Mouse (Mus musculus) midbrain, embryonic 16.5 days (tissue): ENCODE results near the gene Pisd. TPM values are rescaled to one million over a fixed set of nuclear protein-coding genes. Genes with fewer than 3 reads are reported as not detected.
"Not testable (repeated sequence)": the region's sequence is repeated elsewhere in the genome, so short reads cannot be mapped to it uniquely, and the experiment has no call there.

Experiments used
- ATAC-seq: fragments of 200-750 bp; cut with Nextera tagmentation; 2 replicates; pipeline ENCODE4 v1.8.0; 2017; ENCODE audit warnings: moderate TSS enrichment
- H3K27ac ChIP-seq: fragments of 300-500 bp; sonication (generic); 2 replicates; pipeline ENCODE4 v1.5.1; 2014; ENCODE audit warnings: mild to moderate bottlenecking, low read length, mixed read lengths
- H3K27me3 ChIP-seq: fragments of 300-500 bp; sonication (generic); 2 replicates; pipeline ENCODE4 v1.6.1; 2014; ENCODE audit warnings: low read depth, low read length, mixed read lengths; ENCODE audit not compliant: control insufficient read depth, insufficient read depth
- H3K36me3 ChIP-seq: fragments of 300-500 bp; sonication (generic); 2 replicates; pipeline ENCODE4 v1.6.1; 2014; ENCODE audit warnings: mild to moderate bottlenecking, low read length, moderate library complexity, mixed read lengths; ENCODE audit not compliant: control insufficient read depth, insufficient read depth
- H3K4me1 ChIP-seq: fragments of 300-500 bp; sonication (generic); 2 replicates; pipeline ENCODE4 v1.6.1; 2014; ENCODE audit warnings: mild to moderate bottlenecking, low read length, mixed read lengths; ENCODE audit not compliant: control insufficient read depth, insufficient read depth
- H3K4me2 ChIP-seq: fragments of 300-500 bp; sonication (generic); 2 replicates; pipeline ENCODE4 v1.6.1; 2014; ENCODE audit warnings: mild to moderate bottlenecking, low read length, mixed read lengths
- H3K4me3 ChIP-seq: fragments of 300-500 bp; sonication (generic); 2 replicates; pipeline ENCODE4 v1.5.1; 2014; ENCODE audit warnings: low read depth, mild to moderate bottlenecking, low read length, moderate library complexity, mixed read lengths
- H3K9ac ChIP-seq: fragments of 300-500 bp; sonication (generic); 2 replicates; pipeline ENCODE4 v1.6.1; 2014; ENCODE audit warnings: low read depth, low read length, mixed read lengths
- H3K9me3 ChIP-seq: fragments of 300-500 bp; sonication (generic); replicated peaks from 2 replicates; pipeline ENCODE4 v1.6.1; 2014; ENCODE audit warnings: mild to moderate bottlenecking, low read length, mixed read lengths; ENCODE audit not compliant: control insufficient read depth, poor library complexity, severe bottlenecking
- WGBS: fragments of 180-500 bp; shearing (Covaris S2); extraction: QIAGEN DNeasy Blood & Tissue Kit; methylation state at CpG from one replicate; pipeline ENCODE4 v1.1.7; 2014; 5-methylcytosine and 5-hydroxymethylcytosine counted together
- polyA plus RNA-seq: library from polyadenylated mRNA; unstranded; fragments of >200 nt; fragmentation: Nextera tagmentation; extraction: Ambion mirVana; gene quantifications from 2 replicates; pipeline ENCODE4 v1.2.1, GENCODE M21; 2015

Pisd gene
- polyA plus RNA-seq, 1 experiment from 2014 or later: 109 TPM

DNA sequence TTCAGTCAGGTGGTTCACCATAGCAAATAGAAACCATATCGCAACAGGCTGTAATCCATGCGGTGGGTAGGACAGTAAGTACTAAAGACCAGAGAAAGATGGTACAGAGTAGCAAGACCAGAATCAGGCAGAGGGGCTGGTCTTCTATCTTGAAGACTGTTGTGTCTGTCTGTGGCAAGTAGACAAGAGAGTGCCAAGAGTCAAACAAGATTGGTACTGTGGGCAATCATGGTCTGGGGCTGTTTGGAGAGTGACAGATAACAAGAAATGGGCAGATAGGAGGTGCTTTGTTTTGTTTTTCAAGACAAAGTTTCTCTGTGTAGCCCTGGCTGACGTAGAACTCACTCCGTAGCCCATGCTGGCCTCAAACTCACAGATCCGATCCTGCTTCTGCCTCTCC is 3.9 kb downstream of the Pisd start:
- Histone ChIP-seq H3K4me2 (no peak overlapping the region), H3K9ac (no peak overlapping the region), H3K27ac (no peak overlapping the region), H3K4me3 (no peak overlapping the region), H3K36me3 (no peaks in the 10 kb centered on the region), H3K27me3 (no peaks in the 10 kb centered on the region), H3K9me3 (no peaks in the 10 kb centered on the region), H3K4me1 (peaks cover 17% of the 10 kb centered on the region)
- no peak for ATAC-seq
- 96% methylated on average over 5 of the region's 5 CpGs for WGBS

DNA sequence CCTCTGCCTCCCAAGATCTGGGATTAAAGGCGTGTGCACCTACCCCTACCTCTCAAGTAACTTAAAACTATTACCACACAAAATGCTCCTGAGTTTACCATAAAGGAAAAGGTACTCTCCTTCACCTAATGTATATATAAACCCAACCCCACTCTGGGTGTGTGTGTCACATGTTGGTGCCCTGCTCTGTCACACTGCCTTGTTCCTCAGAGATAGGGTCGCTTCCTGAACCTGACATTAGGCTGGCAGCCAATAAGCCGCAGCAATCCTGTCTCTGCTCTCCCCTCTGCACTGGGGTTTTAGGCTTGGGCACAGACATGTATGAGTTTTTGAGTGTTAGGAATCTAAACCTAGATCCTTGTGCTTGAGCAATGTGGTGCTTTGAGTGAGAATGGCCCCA is 7.3 kb downstream of the Pisd start:
- Histone ChIP-seq H3K9ac (no peak overlapping the region), H3K4me3 (no peak overlapping the region), H3K4me2 (no peak overlapping the region), H3K27ac (no peak overlapping the region), H3K9me3 (no peaks in the 10 kb centered on the region), H3K27me3 (no peaks in the 10 kb centered on the region), H3K4me1 (no peaks in the 10 kb centered on the region), H3K36me3 (peaks cover 8% of the 10 kb centered on the region)
- ATAC-seq: no peak
- WGBS: 96% methylated on average over 3 of the region's 3 CpGs

DNA sequence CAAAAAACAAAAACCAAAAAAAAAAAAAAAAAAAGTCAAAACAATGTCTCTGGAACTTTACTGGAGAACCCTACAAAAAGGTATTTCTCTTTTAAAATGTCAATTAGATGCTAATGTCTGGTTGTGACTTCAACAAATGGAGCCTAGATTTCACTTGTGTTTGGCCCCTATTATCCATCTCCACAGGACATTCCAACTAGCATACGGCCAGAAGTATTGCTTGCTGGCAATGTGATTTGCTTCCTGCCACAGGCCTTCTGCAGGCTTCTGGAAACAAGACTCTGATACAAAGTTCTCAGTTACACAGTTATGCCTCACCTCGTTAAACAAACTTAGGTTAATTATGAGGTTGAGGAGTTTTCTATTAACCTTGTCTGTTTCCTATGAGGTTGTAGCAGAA is 13.1 kb downstream of the Pisd start:
- H3K4me3 ChIP-seq: no peak overlapping the region
- no peaks in the 10 kb centered on the region for H3K9me3 ChIP-seq
- peaks cover 13% of the 10 kb centered on the region for H3K36me3 ChIP-seq
- WGBS: 81% methylated on average over 2 of the region's 2 CpGs
- no peak overlapping the region for H3K9ac ChIP-seq
- no peak for ATAC-seq
- no peak overlapping the region for H3K27ac ChIP-seq
- H3K27me3 ChIP-seq: no peaks in the 10 kb centered on the region
- H3K4me2 ChIP-seq: no peak overlapping the region
- no peaks in the 10 kb centered on the region for H3K4me1 ChIP-seq

DNA sequence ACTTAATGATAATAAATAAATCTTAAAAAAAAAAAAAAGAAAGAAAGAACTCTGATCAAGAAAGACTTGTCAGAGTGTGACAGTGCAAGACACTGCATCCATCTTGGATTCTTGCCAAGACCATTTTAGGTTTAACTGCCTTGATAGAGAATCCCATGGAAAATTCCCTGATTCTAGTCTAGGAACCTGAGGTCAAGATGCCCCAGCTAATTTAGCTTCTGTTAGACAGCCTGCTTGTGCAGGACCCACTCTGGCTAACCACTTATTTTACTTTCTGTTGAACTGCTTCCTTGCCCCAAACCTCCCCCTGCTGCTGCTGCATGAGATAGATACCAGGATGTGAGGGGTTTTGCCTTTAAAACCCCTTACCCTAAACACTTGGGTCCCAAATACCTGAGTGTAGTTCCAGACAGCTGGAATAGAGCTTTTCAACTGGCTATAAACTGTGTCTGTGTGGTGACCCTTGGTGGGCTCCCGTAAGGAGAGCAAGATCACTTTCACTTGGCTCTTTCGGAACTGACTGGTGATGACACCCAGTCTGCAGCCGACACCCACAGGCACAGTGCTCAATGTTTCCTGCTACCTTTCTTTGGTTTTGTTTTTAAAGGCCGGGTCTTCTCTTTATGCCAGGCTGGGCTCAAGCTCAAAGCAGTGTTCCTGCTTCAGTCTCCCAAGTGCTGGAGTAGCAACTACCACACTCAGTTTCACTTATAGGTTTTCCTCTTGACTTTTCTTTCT is 17.6 kb downstream of the Pisd start:
- H3K27ac ChIP-seq: no peak overlapping the region
- H3K27me3 ChIP-seq: no peaks in the 10 kb centered on the region
- peaks cover 13% of the 10 kb centered on the region for H3K36me3 ChIP-seq
- H3K4me2 ChIP-seq: no peak overlapping the region
- no peak overlapping the region for H3K4me3 ChIP-seq
- ATAC-seq: no peak
- no peaks in the 10 kb centered on the region for H3K9me3 ChIP-seq
- 97% methylated on average over 4 of the region's 4 CpGs for WGBS
- no peaks in the 10 kb centered on the region for H3K4me1 ChIP-seq
- H3K9ac ChIP-seq: no peak overlapping the region

DNA sequence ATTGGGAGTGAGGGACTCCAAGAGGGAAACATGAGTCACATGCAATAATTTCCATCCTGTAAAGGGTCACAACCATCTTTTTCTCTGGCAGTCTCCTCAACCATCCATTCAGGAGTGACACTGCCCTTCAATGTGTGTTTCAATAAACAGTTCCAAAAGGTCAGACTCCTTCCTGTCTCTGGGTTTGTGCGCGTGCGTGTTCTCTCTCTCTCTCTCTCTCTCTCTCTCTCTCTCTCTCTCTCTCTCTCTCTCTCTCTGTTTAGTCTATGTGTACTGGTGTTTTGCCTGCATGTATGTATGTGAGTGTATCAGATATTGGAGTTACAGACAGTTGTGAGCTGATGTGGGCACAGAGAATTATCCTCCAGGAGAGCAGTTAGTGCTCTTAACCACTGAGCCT is 18.4 kb downstream of the Pisd start:
- no peaks in the 10 kb centered on the region for H3K4me1 ChIP-seq
- no peak for ATAC-seq
- H3K4me2 ChIP-seq: no peak overlapping the region
- H3K36me3 ChIP-seq: peaks cover 18% of the 10 kb centered on the region
- no peaks in the 10 kb centered on the region for H3K9me3 ChIP-seq
- no peak overlapping the region for H3K9ac ChIP-seq
- no peaks in the 10 kb centered on the region for H3K27me3 ChIP-seq
- 88% methylated on average over 3 of the region's 3 CpGs for WGBS
- H3K4me3 ChIP-seq: no peak overlapping the region
- no peak overlapping the region for H3K27ac ChIP-seq

DNA sequence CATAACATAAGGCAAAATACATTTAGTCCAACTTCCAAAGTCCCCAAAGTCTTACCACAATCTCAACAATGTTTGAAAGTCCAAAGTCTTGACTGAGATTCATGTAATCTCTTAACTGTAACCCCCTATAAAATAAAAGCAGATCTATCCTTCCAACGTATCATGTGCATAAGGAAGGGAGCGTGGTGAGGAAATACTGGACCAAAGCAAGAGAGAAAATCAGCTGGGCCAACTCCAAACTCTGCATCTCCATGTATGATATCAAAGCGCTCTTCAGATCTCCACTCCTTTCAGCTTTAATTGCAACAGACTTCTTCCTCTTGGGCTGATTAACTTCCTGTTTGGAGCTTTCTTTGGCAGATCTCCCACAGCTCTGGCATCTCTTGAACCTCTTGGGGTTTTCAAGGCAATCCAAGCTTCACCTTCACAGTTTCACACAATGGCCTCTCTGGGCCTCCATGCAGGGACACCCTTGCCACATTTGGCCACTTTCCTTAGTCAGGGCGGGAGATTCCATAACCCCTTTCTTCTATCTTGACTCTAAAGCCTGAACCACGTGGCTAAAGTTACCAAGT is 23.8 kb downstream of the Pisd start:
- no peaks in the 10 kb centered on the region for H3K27me3 ChIP-seq
- no peaks in the 10 kb centered on the region for H3K4me1 ChIP-seq
- ATAC-seq: no peak
- 95% methylated on average over 5 of the region's 5 CpGs for WGBS
- H3K4me2 ChIP-seq: no peak overlapping the region
- no peaks in the 10 kb centered on the region for H3K9me3 ChIP-seq
- H3K27ac ChIP-seq: no peak overlapping the region
- no peak overlapping the region for H3K9ac ChIP-seq
- H3K36me3 ChIP-seq: peaks cover 16% of the 10 kb centered on the region
- H3K4me3 ChIP-seq: no peak overlapping the region

DNA sequence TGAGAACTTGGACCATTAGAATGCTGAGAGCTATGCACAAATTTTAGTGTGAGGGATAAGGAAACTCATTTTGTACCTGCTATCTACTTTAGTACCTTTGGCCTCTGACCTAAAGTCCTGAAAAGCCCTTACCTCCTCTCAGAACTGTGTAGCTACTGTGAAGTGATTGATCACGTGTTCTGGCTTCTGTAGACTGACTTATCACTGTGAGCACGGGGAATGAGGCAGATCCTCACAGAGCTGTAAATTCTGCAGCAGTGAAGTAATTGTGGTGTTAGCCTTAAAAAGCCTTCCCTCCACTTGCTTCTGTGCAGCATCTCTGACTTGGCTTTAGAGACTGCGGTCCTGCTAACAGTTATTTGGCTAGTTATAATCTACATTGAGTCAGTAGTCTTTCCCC is 24.7 kb downstream of the Pisd start:
- ATAC-seq: no peak
- Histone ChIP-seq H3K4me3 (no peak overlapping the region), H3K9me3 (no peaks in the 10 kb centered on the region), H3K27me3 (no peaks in the 10 kb centered on the region), H3K27ac (no peak overlapping the region), H3K4me2 (no peak overlapping the region), H3K9ac (no peak overlapping the region), H3K4me1 (no peaks in the 10 kb centered on the region), H3K36me3 (peaks cover 16% of the 10 kb centered on the region)
- WGBS: 94% methylated on average over 3 of the region's 3 CpGs

DNA sequence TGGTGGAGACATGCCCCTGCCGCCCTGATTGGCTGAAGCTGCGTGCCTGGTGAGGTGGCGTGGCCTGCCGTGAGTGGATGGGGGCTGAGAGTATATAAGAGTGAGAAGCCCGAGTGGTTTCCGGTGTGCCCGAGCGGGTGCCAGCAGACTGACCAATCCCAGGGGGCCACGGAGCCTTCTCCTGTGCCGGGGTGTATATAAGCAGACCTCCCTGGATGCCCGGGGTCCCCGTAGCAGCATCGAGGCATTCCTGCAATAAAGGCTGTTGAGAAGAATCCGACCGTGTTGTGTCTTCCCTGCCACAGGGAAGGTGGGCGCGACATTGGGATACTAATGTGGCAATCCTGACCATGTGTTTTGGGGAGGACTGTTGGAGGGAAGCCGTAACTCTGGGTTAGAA is 25.1 kb downstream of the Pisd start:
- H3K27ac ChIP-seq, H3K9me3 ChIP-seq, H3K4me1 ChIP-seq, H3K4me2 ChIP-seq, H3K4me3 ChIP-seq, ATAC-seq, H3K27me3 ChIP-seq, H3K9ac ChIP-seq: not testable (repeated sequence)
- H3K36me3 ChIP-seq: peaks cover 16% of the 10 kb centered on the region
- WGBS: 97% methylated on average over 17 of the region's 18 CpGs

DNA sequence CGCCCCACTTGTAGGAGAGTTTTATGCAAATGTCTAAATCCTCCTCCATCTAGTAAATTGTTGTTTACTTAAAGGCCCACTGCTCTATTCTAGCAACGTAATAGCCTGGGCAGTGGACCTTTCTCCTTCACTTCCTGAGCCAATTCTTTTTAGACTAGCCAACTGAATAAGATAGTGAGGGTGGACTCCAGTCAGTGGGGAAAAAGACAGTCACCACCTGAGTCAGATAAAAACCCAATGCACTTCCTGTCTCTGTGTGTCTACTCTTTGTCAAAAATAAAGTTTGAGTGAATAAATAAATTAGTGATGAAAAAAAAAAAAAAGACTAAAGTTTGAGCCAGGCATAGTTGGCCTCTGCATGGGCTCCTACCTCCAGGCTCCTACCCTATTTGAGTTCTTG is 25.8 kb downstream of the Pisd start:
- H3K4me3 ChIP-seq: no peak overlapping the region
- no peaks in the 10 kb centered on the region for H3K4me1 ChIP-seq
- H3K9me3 ChIP-seq: no peaks in the 10 kb centered on the region
- no peak for ATAC-seq
- H3K27me3 ChIP-seq: no peaks in the 10 kb centered on the region
- H3K36me3 ChIP-seq: peaks cover 16% of the 10 kb centered on the region
- no peak overlapping the region for H3K27ac ChIP-seq
- H3K4me2 ChIP-seq: no peak overlapping the region
- 87% methylated on average over 2 of the region's 2 CpGs for WGBS
- H3K9ac ChIP-seq: no peak overlapping the region
